Mouse (Mus musculus): Measurements from ENCODE around the gene Gm10272.
"Not testable (repeated sequence)": the region's sequence is repeated elsewhere in the genome, so short reads cannot be mapped to it uniquely, and the experiment has no call there.

Gm10272 gene

DNA sequence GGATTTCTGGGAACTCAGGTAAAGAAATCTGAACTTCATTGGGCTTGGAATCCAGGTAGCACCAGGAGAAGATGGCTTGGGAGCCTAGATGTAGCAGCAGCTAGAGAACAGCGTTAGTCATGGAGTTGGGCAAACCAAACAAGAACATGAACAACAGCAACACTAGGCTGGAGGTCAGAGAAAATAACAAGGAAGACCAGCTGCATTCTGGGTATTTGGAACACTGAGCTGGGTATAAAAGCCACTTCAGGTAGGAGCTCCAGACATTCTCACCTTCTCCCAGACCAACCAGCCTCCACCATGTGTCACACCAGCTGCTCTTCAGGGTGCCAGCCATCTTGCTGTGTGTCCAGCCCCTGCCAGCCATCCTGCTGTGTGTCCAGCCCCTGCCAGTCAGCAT is at the start of gene Gm10272:
Gene Gm10272 (plus strand): TSS at position 301 of the 400 bp plus-strand sequence.
- no peak for DNase-seq (ENCODE audit: low spot score)

- DNase-seq (ENCODE audit: low spot score) = no peak
Measured at GRCm38 (mm10) chr10:77658286-77658994, 48.0 kb upstream of the Gm10272 start.

- DNase-seq (ENCODE audit: low spot score) = no peak
Measured at GRCm38 (mm10) chr10:77663949-77664665, 42.3 kb upstream of the Gm10272 start.

GRCm38 (mm10) chr10:77666342-77666741 is 40.1 kb upstream of the Gm10272 start:
- peak; percentile 70 for DNase-seq (ENCODE audit: low spot score)

- peak; percentile 52 for DNase-seq (ENCODE audit: low spot score)
Measured at GRCm38 (mm10) chr10:77667402-77667801, 39.0 kb upstream of the Gm10272 start.

DNA sequence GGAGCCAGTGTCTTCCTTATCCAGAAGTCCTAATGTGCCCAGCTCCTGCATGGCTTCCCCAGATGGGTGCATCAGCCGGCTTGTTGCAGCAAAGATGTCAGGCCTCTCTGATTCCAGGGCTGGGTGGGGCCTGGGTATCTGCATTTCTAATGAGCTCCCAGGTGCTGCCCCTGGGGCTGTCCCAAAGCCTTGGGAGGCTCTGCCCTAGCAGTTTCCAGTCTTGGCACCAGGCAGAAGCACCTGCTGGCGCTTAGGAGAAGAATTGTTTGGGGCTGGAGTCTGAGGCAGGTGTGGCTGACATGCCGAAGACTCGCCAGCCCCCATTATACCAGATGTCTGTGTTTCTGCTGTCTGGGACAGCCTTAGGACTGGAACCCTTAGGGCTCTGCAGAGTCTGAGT is 35.7 kb upstream of the Gm10272 start:
- DNase-seq (ENCODE audit: low spot score) = no peak

DNA sequence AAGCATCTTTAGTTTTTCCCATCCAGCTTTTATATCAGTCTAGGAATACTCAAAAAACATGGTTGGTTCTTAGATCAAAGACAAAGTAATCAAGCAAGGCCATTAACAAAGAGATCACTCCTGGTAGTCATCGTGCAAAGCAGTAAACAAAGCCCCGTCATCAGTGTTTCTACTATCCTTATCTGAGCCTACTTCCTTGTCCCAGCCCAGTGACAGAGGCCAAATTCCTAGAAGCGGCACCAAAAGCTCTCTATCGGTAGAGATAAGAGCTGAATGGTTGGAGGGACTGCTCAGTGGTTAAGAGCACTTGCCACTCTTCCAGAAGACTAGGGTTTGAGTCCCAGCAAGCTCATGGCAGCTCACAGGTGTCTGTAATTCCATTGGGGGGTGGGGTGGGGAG is 34.9 kb upstream of the Gm10272 start:
- no peak for DNase-seq (ENCODE audit: low spot score)

- no peak for DNase-seq (ENCODE audit: low spot score)
Measured at GRCm38 (mm10) chr10:77673765-77674164, 32.7 kb upstream of the Gm10272 start.

DNA sequence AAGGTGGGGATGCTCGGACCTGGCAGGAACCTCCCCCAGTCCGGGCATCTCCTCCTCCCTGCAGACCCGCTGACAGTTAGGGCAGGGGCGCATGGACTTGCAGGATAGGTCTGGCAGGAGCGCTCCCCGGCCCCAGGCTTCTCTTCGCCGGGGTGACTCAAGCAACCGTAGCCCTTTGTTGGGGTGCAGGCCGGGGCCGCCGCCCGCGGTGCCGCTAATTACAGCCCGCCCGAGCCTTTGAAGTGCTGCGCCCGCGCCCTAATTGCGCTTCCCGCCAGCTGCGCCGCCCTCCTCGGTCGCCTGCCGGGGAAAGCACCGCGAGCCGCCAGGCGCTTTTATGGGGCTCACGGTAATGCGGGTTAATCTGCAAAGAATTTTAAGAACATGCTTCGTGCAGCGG is 28.9 kb upstream of the Gm10272 start:
- DNase-seq (ENCODE audit: low spot score) = no peak

- DNase-seq (ENCODE audit: low spot score) = no peak
Measured at GRCm38 (mm10) chr10:77682994-77683393, 23.4 kb upstream of the Gm10272 start.

DNA sequence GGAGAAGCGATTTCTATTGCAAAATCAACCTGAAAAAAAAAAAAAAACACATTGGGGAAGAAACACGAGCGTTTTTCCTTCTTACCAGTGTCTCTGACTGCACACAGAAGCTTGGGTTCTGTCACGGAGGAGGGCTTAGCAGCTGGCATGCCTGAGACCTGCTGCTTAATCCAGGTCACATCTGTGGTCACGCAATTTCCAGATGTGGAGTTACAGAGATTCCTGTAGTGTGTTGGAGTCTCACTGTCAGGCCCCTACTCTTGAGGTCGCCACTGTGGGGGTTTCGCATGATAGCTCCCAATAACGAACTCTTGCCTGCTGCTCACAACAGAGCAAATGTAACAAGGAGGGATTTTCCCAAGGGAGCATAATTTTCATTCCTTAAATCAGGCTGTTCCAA is 22.2 kb upstream of the Gm10272 start:
- DNase-seq (ENCODE audit: low spot score) = no peak

GRCm38 (mm10) chr10:77685895-77686664 is 20.3 kb upstream of the Gm10272 start, which contains the start of gene Tspear:
Gene Tspear, plus strand, starts transcription at chr10:77686569.
- no peak for DNase-seq (ENCODE audit: low spot score)

DNA sequence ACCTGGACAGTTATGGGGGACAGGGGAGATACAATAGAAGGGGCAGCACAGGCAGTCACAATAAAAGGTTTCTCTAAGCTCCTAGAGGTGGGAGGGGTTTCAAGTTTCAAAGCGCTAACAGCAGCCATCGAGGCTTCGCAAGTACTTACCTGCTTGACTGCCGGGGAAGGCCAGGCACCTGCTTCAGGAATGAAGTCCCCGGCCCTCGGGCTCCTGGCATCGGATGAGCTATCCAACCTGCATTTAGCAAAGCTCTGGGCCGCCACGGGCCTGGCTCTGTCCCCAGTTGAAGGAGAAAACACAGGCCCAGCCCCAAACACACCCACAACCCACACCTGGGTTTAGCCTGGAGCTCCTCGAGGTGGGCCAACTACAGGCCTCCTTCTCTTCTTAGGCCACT is 19.4 kb upstream of the Gm10272 start:
- no peak for DNase-seq (ENCODE audit: low spot score)

- not testable (repeated sequence) for DNase-seq (ENCODE audit: low spot score)
Measured at GRCm38 (mm10) chr10:77690356-77690807, 16.0 kb upstream of the Gm10272 start, which contains the start of gene Gm19402. Gene Gm19402, minus strand, starts transcription at chr10:77690757.

DNA sequence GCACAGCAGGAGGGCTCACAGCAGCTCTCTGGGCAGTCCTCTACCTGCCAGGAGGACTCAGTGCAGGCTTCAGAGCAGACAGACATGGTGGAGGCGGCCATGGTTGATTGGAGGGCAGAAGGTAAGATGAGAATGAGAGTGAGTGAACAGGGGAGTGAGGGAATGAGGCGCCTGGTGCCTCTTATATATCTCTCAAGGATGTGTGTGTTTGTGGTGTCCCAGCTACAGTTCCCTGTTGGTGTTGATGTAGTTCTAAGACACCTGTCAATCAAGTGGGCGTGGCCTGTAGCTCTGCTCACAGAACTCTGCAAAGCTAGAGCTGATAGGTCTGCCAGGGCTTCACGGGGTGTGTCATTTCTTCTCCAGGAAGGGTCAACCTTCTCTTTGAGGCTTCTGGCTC is 9.3 kb upstream of the Gm10272 start, which contains the start of gene Gm9508:
Gene Gm9508 (minus strand): TSS at position 101 of the 400 bp plus-strand sequence.
- DNase-seq (ENCODE audit: low spot score) = peak; percentile 21

- no peak for DNase-seq (ENCODE audit: low spot score)
Measured at GRCm38 (mm10) chr10:77709831-77710230, 3.4 kb downstream of the Gm10272 start.

GRCm38 (mm10) chr10:77711157-77711556 is 4.7 kb downstream of the Gm10272 start, which contains the start of gene Gm10024:
Gene Gm10024, plus strand, starts transcription at chr10:77711457.
- not testable (repeated sequence) for DNase-seq (ENCODE audit: low spot score)

DNA sequence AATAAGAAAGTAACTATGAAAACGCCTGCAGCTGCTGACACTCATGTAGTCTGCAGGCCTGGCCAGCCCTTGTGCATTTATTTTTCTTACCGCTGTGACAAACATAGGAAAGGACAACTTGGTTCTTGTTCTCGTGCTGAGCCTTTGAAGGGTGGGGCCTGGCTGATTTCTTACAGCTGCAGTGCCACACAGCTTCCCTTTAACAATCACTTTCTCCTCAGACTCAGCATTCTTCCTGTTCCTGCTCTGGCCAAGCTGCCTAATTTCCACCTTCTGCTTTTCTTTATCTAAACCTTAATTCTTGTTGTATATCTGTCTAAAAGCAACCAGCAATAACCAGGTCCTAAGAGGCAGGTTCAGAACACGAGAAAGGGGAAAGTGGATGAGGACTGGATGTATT is 7.3 kb downstream of the Gm10272 start:
- no peak for DNase-seq (ENCODE audit: low spot score)

DNA sequence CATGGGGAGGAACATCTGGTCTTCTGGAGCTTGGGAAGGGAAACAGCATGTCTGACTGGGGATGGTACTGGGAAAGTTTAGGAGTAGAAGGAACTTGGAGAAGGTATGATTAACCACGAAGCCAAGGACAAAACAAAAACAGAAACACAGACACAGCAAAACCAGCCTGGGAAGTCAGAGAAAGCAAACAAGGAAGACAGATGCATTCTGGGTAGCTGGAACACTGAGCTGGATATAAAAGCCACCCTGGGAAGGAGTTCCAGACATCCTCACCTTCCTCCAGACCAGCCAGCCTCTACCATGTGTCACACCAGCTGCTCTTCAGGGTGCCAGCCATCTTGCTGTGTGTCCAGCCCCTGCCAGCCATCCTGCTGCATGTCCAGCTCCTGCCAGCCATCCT is 9.1 kb downstream of the Gm10272 start, which contains the start of gene Gm10142:
Gene Gm10142 (plus strand): TSS at position 301 of the 400 bp plus-strand sequence.
- DNase-seq (ENCODE audit: low spot score) = no peak

GRCm38 (mm10) chr10:77720299-77720698 is 13.9 kb downstream of the Gm10272 start, which contains the start of gene Krtap12-1:
Gene Krtap12-1, plus strand, starts transcription at chr10:77720599.
- not testable (repeated sequence) for DNase-seq (ENCODE audit: low spot score)

- no peak for DNase-seq (ENCODE audit: low spot score)
Measured at GRCm38 (mm10) chr10:77724855-77725254, 18.4 kb downstream of the Gm10272 start.

GRCm38 (mm10) chr10:77726186-77726585 is 19.8 kb downstream of the Gm10272 start, which contains the start of gene Gm10100:
Gene Gm10100, plus strand, starts transcription at chr10:77726486.
- no peak for DNase-seq (ENCODE audit: low spot score)
